Mouse (Mus musculus) embryo, embryonic 10 days (tissue): ENCODE data around the gene Med29.

Experiments used
- DNase-seq: peaks from one replicate; pipeline ENCODE4 v3.0.0-alpha.2; 2015; ENCODE audit warnings: low spot score

Med29 gene

GRCm38 (mm10) chr7:28375176-28375921, 17.2 kb downstream of the Med29 start:
- DNase-seq: peak; percentile 91

- DNase-seq: no peak
These were observed 17.9 kb downstream of the Med29 start for GRCm38 (mm10) chr7:28374647-28375046.

- DNase-seq: no peak
These were observed 18.5 kb downstream of the Med29 start for GRCm38 (mm10) chr7:28373891-28374495.

- DNase-seq: peak; percentile 90
These were observed 19.4 kb downstream of the Med29 start for GRCm38 (mm10) chr7:28373131-28373581.

- peak; percentile 97 for DNase-seq
These were observed 20.0 kb downstream of the Med29 start, which contains the start of gene Plekhg2 for GRCm38 (mm10) chr7:28372251-28373108. TSS of gene Plekhg2 (minus strand) at chr7:28372599.

- DNase-seq: peak; percentile 76
These were observed 21.0 kb downstream of the Med29 start for GRCm38 (mm10) chr7:28371514-28371989.

- no peak for DNase-seq
These were observed 21.5 kb downstream of the Med29 start for GRCm38 (mm10) chr7:28370977-28371513.

- DNase-seq: no peak
These were observed 22.5 kb downstream of the Med29 start for GRCm38 (mm10) chr7:28370051-28370450.

- no peak for DNase-seq
These were observed 24.1 kb downstream of the Med29 start for GRCm38 (mm10) chr7:28368276-28368920.

GRCm38 (mm10) chr7:28367663-28368275, 24.7 kb downstream of the Med29 start:
- no peak for DNase-seq

GRCm38 (mm10) chr7:28362441-28363060, 30.0 kb downstream of the Med29 start:
- no peak for DNase-seq

GRCm38 (mm10) chr7:28361647-28362341, 30.7 kb downstream of the Med29 start:
- DNase-seq: no peak

GRCm38 (mm10) chr7:28360291-28360690, 32.2 kb downstream of the Med29 start:
- DNase-seq: no peak

GRCm38 (mm10) chr7:28359854-28360253, 32.7 kb downstream of the Med29 start:
- no peak for DNase-seq

GRCm38 (mm10) chr7:28358431-28358830, 34.1 kb downstream of the Med29 start:
- no peak for DNase-seq

- peak; percentile 55 for DNase-seq
These were observed 34.5 kb downstream of the Med29 start for GRCm38 (mm10) chr7:28357984-28358383.

GRCm38 (mm10) chr7:28356981-28357380, 35.5 kb downstream of the Med29 start:
- peak; percentile 68 for DNase-seq

- DNase-seq: no peak
These were observed 37.3 kb downstream of the Med29 start for GRCm38 (mm10) chr7:28355221-28355620.

GRCm38 (mm10) chr7:28354596-28354995, 37.9 kb downstream of the Med29 start:
- no peak for DNase-seq

GRCm38 (mm10) chr7:28354113-28354581, 38.4 kb downstream of the Med29 start:
- no peak for DNase-seq
